Mouse (Mus musculus) embryonic facial prominence, embryonic 13.5 days (tissue): Measurements from ENCODE around the gene Wdr93. TPM values are rescaled to one million over a fixed set of nuclear protein-coding genes. Genes with fewer than 3 reads are reported as not detected.

Source experiments
- ATAC-seq: fragments of 200-750 bp; cut with Nextera tagmentation; 2 replicates; pipeline ENCODE4 v1.8.0; 2017; ENCODE audit warnings: low read depth; ENCODE audit not compliant: insufficient number of reproducible peaks, insufficient read depth, low FRiP score, low TSS enrichment
- H3K27ac ChIP-seq: fragments of 300-500 bp; sonication (generic); 2 replicates; pipeline ENCODE4 v1.5.1; 2015; ENCODE audit warnings: moderate library complexity, mild to moderate bottlenecking, inconsistent platforms
- H3K27me3 ChIP-seq: fragments of 300-500 bp; sonication (generic); 2 replicates; pipeline ENCODE4 v1.6.1; 2015; ENCODE audit warnings: mild to moderate bottlenecking, inconsistent platforms
- H3K36me3 ChIP-seq: fragments of 300-500 bp; sonication (generic); 2 replicates; pipeline ENCODE4 v1.6.1; 2015; ENCODE audit warnings: mild to moderate bottlenecking, inconsistent platforms
- H3K4me1 ChIP-seq: fragments of 300-500 bp; sonication (generic); 2 replicates; pipeline ENCODE4 v1.6.1; 2015; ENCODE audit warnings: inconsistent platforms
- H3K4me2 ChIP-seq: fragments of 300-500 bp; sonication (generic); 2 replicates; pipeline ENCODE4 v1.6.1; 2015; ENCODE audit warnings: moderate library complexity, mild to moderate bottlenecking, inconsistent platforms
- H3K4me3 ChIP-seq: fragments of 300-500 bp; sonication (generic); 2 replicates; pipeline ENCODE4 v1.5.1; 2015; ENCODE audit warnings: mild to moderate bottlenecking, inconsistent platforms
- H3K9ac ChIP-seq: fragments of 300-500 bp; sonication (generic); 2 replicates; pipeline ENCODE4 v1.6.1; 2015; ENCODE audit warnings: mild to moderate bottlenecking, inconsistent platforms
- H3K9me3 ChIP-seq: fragments of 300-500 bp; sonication (generic); 2 replicates; pipeline ENCODE4 v1.6.1; 2016; ENCODE audit warnings: inconsistent platforms
- WGBS: fragments of 180-500 bp; shearing (Covaris S2); methylation state at CpG from one replicate; pipeline ENCODE4 v1.1.7; 2015; ENCODE audit warnings: mixed read lengths; 5-methylcytosine and 5-hydroxymethylcytosine counted together
- polyA plus RNA-seq: library from polyadenylated mRNA; unstranded; fragments of >200 nt; fragmentation: Nextera tagmentation; extraction: Ambion mirVana; gene quantifications from 2 replicates; pipeline ENCODE4 v1.2.1, GENCODE M21; 2015

Gene Wdr93
- polyA plus RNA-seq, 1 experiment from 2014 or later = 0.20 TPM

GRCm38 (mm10) chr7:79835196-79835595 lies 92.2 kb downstream of the Wdr93 start:
- Histone ChIP-seq H3K4me1 (peaks cover 12% of the 10 kb centered on the region; the same call in 1 of the 2 replicates), H3K9me3 (no peaks in the 10 kb centered on the region), H3K27ac (no peak overlapping the region), H3K9ac (no peak overlapping the region), H3K4me2 (no peak overlapping the region), H3K27me3 (no peaks in the 10 kb centered on the region), H3K4me3 (no peak overlapping the region), H3K36me3 (peaks cover 23% of the 10 kb centered on the region)
- WGBS = 90% methylated on average over 6 of the region's 6 CpGs
- no peak for ATAC-seq

Other genes starting within 250 kb of the Wdr93 start
- 0.15 and 0.48 TPM in 2 replicates for gene Rhcg, start 125.5 kb upstream of the Wdr93 start, polyA plus RNA-seq
- gene Ticrr, start 83.0 kb upstream of the Wdr93 start, polyA plus RNA-seq = 10.2 and 10.9 TPM in 2 replicates
- 7.1 and 7.8 TPM in 2 replicates for gene Kif7, start 27.4 kb upstream of the Wdr93 start, polyA plus RNA-seq
- gene Plin1, start 10.3 kb upstream of the Wdr93 start, polyA plus RNA-seq = not detected in 2 replicates
- 11.9 and 12.4 TPM in 2 replicates for gene Pex11a, start within 50 bp of the Wdr93 start, polyA plus RNA-seq
- gene Mesp1, start 50.6 kb downstream of the Wdr93 start, polyA plus RNA-seq = not detected in 2 replicates
- 0.10 and 0.56 TPM in 2 replicates for gene Mesp2, start 67.6 kb downstream of the Wdr93 start, polyA plus RNA-seq
- gene Anpep, start 117.9 kb downstream of the Wdr93 start, polyA plus RNA-seq = 10.0 and 26.8 TPM in 2 replicates
- 29.9 and 32.8 TPM in 2 replicates for gene Ap3s2, start 177.5 kb downstream of the Wdr93 start, polyA plus RNA-seq
- 24.2 and 25.6 TPM in 2 replicates for gene Arpin, start 192.2 kb downstream of the Wdr93 start, polyA plus RNA-seq